Mouse (Mus musculus) ZHBTc4 (cell line): ENCODE measurements at regions not wholly inside any gene's neighbourhood (a gene's known extent, or its start where the extent isn't known, plus 50 kb on each side); places are given as distances from the start of the nearest gene placed in this dataset.

Source experiments
- DNase-seq: peaks from one replicate; pipeline ENCODE4 v3.0.0-alpha.2; 2011; ENCODE audit warnings: low read depth, low spot score

DNA sequence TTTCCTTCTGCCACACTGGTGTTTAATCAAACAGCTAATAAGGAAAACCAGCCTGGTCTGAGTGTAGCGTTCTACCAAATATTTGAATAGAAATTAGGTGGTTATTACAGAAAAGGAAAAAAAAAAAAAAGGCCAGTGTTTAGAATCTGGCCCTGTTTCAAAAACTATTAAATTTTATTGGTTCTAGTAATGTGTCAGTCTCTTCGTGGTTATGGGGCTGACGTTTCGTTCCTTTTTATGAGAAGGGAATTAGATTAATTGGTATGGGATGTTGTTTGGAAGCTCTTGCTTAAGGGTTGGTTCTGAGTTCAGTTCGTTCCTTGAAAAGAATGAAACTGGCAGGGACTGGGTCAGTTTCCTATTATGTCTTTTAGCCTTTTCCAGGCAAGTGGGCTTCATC is 241.5 kb upstream of the Mmadhc start:
- no peak for DNase-seq

DNA sequence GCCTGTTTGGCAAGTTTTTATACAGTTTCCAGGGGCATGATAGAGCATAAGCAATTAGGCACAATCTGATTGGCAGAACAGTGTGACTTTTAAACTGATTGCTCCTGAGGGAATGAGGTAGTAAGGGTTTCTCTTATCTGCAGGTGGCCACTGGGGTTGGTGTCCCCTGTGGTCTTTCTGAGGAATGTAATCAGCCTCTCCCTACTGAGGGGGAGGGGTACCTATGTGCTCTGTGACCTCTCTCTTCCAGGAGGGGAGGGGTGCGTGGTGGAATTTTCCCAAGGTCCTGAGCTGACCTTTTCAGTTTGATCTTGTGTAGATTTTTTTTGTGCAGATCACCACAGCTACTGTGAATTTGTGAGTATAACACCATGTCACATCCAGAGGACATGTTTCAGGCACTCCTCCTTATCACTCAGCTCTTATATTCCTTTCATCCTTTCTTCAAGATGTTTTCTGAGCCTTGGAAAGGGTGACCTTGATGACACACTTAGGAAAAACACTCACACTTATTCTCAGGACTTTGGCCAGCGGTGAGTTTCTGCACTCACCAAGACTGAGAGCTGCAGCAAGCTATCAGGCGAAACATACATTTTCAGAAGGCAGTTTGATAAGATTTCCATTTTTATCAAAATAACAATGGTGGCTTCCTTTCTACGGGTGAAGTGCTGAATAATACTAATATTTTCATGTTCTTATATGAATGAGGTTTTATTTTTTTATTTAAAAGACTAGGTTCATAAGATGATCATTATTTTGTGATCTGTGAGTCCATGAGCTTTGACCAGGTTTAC is 238.7 kb upstream of the Mmadhc start:
- DNase-seq, result peak; percentile 25

DNA sequence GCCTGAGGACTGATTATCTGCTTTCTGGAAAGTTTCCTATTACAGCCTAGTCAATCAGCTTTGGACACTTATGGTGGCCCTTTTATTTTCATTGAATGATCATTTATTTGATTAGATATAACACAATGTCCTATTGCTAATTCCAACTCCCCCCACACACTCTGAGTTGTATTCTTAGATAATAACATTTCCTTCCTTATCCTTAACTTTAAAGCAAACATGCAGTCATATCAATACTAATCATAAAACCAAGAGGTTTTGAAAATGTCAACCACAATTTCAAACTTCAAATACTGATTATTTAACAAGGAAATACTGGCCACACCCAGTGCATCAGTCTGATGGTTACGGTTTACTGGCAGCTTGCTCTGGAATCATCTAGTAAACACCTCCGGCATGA is 237.1 kb upstream of the Mmadhc start:
- DNase-seq, result no peak

DNA sequence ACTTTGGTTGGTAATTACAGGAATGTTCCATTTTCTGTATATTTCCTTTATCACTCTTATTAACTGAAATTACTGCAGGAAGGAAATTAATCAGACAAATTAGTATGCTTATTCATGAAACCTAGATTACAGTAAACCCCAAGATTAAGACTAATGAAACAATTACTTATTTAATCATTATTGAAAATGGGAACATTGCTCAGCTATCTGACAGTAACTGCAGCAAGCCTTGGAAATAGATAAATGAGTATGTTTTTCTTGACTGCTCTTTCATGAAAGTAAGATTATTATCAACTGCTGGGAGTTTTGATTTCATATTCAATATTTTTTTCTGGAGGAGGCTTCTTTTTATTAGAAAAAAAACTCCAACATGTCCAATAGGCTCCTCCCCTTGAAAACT is 230.8 kb upstream of the Mmadhc start:
- DNase-seq, result no peak

DNA sequence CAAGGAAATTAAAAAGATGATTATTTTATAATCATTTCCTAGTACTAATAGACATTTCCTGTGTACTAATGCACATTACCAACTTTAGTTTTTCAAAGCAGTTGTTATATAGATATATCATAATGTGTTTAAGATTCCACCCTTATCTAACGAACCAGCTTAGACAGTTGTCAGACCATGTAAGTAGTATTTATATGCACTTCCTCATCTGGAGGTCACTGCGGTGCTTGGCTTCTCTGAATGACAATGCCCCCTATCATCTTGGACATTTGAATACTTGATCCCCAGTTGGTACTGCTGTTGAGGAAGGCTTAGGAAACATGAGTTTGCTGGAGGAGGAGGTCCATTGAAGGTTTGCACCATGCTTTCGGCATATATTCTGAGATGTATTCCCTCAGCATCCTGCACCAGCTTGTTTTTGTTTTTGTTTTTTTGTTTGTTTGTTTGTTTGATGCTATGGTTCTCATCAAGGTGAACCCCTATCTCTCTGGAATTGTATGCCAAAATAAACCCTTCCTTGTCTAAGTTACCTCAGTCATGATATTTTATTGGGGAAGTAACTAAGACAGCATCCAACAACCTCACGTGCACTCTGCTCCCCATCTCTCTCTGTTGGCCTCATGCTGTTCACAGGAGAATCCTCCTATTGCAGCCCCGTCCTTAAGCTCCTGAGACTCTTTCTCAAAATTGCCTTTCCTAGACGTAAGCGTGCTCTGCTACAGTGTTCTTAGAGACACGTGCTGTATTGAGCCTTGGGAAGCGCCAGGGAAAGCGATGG is 228.4 kb upstream of the Mmadhc start:
- DNase-seq, result peak; percentile 63

DNA sequence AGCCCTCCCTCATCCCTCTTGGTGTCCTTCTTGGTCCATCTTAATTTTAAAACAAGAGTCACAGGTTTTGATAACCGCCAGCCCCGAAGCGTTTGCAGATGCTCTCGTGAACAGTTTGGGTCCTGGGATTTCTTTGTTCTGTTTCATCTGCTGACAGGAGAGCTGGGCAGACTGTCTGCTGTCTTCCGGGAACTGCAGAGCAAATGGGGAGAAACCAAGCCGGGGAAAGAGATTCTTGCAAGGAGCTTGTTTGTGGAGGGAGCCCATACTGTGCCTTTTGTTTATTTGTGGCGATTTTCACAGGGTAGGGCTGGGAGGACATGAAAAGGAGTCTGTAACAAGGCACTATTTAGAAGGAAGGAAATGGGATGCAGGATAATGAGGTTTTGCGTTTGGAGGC is 223.6 kb upstream of the Mmadhc start:
- DNase-seq, result no peak

DNA sequence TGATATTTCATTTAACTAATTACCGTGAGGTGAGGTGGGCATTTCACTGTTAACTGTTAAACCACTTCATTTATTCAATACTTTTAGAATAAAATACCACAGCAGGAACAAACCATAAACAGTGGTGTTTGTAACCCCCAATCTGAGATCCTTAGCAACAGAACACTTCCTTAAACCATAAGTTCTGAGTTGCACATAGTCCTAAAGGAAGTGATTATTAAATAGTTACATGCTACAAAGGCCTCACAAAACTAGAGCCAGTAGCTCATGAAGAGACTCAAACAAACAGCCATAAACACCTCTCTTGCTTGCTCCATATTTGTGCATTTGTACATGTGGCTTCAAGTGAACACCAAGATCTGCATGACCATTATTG is 222.5 kb upstream of the Mmadhc start:
- no peak for DNase-seq

DNA sequence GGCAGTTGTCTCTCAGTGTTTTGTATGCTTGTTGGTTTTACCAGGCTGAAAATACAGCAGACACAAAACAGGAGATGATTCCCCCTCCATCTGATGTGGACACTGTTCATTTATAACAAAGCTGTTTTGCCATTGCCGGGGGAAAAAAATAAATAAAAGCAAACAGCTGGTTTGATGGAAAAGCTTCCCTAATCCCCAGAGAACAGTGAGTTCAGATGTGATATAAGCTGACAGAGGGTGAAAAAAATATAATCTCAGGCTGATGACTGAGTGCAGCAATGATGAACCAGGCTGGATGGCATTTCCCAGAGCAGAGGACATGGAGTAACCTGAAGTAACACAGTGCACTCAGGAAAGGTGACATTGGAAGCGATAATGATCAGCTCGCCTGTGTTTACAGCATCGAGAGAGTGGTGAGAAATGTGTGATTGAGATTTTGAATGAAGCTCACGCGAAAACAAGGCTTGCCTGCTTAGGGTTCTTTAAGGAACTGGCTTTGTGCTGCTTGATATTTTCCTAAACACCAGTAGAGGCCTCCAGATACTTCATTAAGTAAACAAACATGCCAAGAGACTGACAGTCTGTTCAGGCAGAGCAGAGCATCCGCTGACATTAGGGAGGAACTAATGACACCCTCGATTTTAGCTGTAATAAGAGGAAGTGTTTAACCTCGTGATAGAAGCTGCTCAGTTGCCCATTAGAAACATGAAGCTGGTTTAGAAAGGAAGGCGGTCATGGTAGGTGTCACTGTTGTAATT is 221.9 kb upstream of the Mmadhc start:
- no peak for DNase-seq

DNA sequence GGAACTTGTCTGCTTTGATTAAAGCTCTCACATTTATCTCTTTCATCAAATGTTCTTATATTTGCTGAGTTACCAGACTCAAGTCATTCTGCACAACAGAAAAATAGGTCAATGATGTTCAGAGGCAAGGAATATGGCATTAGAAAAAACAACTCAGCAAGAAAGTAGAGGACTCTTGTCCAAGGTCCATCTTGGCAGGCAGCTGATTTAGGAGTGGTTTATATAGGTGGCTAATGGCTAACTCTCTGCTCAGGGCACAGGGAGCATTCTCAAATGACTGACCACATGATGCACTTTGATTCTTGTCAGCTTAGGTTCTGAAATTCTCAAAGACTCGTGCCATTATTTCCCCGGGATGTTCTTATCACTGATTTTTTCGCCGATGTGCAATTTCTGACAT is 216.7 kb upstream of the Mmadhc start:
- DNase-seq, result no peak

DNA sequence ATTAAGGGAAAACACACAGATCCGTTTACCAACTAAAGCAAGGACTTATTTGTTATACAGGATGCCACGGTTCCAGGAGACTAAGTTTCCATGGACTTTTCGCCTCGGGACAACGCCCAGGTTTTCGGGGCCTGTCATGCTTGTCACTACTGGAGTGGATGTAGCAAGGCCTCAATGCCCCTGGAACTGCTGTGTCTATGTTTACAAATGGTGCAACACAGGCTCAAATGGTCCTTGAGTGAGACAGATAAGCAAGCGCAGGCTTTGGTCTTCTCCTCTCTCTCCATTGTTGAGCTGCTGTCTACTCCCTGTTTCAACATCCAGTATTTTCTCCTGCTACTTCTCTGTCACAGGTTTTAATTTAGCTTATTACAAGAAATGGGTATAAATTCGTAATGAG is 202.1 kb upstream of the Mmadhc start:
- DNase-seq, result peak; percentile 26

DNA sequence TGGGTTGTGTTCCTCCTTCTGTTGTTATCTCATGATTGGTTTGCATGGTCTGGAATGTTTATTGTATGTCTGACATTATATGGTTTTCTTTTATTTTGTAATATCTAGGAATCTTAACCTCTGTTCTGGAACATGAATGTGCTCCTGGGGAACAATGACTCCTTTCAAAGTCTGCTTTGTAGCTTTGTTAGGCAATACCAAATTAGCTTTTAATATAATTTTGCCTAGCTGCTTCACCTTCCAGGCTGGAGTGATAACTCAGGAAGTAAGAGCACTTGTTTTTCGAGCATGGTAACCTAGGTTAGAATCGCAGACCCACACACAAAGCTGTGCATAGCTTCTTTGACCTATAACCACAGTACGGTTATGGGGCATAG is 199.4 kb upstream of the Mmadhc start:
- no peak for DNase-seq

DNA sequence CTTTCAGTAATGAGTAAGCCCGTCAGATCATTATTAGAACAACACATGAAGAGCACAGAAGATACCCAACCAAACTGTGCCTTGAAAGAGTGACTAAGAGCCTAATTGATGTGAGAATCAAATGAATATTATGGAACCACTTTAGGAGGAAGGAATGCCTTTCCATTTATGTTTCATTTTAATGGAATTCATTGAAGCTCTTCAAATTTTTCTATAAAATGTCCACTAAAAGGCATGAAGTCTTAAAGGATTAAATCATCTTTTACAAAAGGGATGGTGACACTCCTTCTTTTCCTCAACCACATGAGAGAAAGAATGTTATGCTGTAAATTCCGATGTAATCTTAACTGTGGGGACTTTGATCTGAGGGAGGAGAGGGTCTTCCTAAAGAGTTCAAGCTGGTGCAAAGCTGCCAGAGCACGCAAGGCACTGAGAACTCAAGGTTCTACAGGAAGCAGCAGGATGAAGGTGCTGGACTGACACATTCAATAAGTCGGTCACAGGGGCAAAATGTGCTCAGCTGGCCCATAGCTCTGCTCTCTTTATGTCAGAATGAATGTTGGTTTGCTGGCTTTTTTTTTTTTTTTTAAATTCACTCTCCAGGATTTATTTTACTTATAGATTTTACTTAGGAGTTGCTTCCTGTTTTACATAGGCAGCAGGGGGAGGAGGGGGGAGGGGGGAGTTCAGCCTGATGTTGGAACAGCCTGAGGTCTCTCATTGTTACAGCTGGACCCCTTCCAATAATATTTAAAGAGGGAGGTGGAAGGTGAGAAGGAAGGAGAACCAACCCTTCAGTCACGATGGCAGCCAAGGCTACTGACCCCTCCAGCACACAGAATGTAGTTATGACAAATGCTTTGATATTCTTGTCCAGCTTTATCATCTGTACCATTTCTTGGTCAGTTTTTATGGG is 198.8 kb upstream of the Mmadhc start:
- no peak for DNase-seq

DNA sequence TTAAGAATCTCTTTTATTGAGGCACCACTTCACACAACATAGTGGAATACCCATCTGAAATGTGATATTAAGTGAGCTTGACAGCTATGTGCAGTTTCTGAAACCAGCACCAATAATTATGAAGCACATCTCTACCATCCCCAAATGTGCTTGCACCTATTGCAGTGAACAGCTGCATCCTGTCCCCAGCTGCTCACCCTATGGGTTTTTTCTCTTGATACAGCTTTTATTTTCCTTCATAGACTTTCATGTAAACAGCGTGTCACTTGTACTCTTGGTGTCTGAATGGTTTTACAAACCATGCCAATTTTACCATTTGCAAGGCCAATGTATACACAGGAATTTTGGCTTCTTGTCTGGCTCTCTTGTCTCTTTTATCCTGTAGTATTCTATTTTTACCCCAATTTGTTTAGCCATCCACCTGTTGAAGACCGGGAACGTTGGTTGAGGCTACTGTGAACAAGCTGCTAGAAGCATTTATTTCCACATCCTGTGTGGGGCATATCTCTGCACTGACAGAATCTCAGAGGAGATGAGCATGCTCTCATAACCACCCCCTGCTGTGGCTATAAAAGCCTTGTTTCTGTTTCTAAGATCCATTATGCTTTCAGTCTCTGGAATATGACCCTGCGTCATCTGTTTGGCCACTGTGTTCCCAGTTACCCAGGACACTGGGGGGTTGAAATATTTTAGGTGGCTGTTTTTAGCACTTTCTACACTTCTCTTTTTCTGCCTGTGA is 197.2 kb upstream of the Mmadhc start:
- DNase-seq, result no peak

DNA sequence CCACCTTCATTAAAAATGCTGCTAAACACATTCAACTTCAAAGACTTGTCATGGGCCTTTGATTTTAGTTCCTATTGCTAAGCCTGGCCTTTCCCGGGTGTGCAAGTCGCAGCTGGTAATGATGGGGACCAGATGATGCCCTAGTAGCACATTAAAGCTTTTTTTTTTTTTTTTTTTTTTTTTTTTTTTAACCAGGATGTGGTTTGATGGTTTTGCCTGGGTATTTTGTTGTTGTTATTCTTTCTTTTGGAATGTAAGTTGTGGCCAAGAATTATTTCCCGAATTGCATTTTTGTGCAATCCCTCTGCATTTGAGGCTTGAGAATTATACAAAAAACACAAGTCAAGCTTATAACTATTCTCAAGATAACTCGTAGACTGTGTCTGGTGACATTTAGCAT is 167.2 kb upstream of the Mmadhc start:
- no peak for DNase-seq

DNA sequence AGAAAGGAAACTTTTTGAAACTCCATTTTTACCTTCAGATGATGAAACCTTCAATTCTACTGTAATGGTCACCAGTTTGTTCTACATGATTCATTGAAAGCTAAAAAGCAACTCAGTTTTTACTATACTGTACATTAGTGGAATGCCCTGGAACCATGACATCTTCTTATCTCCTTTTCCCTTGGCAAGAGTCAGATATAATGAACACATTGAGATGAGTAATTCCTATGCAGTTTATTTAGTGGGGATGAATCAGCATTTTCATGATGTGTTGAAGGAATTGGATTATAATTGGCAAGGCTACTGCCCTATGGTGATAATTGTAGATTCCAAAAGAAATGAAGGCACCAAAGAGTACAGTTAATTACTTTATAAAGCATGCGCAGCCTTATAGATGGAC is 165.8 kb upstream of the Mmadhc start:
- DNase-seq, result no peak

DNA sequence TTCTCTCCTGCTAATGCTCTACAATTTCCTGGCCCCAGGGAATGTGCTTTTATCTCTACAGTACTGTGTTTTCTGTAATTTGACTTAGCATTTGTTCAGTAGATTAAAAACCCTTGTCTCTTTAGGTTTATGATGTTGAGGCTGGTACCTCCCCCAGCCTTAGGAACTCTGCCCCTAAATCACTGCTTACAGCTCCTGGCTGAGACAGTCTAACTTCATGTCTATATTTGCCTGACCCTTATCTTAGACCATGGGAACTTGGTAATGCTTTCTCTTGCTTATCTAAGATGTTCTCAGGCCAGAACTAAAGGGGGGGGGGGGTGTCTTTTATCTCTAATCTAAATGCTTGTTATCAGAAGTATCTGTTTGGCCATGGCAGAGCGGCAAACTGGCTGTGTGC is 160.1 kb upstream of the Mmadhc start:
- no peak for DNase-seq

DNA sequence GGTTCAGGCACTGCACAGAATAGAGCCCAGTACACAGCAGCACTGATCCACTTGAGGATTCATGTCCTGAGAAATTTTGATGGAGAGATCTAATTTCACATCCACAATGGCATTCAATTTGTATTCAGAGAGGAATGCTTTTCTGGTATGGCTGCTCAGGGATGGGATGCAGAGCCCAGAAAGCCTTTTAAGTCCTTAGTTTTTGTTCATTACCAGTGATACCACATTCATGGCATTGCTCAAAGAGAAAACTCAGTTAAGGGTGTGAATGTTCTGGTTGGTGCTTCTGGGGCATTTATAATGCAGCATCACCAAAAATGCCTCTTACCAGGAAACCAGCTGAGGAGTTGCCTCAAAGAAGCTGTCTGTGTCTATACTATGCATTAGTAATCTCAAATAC is 151.5 kb upstream of the Mmadhc start:
- no peak for DNase-seq

DNA sequence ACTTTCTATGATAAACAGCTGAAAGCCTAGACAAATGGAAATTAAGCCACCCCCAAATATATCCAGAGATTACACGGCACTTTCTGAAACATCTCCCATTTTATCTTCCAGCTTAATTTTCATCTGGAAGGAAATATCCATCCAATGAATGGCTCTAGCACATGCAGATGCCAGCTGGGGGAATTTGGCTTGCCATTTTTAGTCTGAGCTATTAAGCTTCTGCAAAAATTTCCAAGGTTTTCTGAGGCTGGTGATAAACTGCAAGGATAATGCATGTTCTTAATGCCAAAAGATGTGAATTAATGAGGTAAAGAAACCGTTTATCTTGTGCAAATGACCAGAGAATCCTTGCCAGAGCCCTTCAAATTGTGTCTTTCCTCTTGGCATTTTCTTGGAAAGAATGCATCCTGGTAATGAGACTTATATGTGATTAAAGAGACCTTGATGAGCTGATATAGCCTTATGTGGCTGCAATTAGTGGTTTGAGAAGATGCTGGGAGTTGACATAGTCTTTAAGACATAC is 149.4 kb upstream of the Mmadhc start:
- no peak for DNase-seq

DNA sequence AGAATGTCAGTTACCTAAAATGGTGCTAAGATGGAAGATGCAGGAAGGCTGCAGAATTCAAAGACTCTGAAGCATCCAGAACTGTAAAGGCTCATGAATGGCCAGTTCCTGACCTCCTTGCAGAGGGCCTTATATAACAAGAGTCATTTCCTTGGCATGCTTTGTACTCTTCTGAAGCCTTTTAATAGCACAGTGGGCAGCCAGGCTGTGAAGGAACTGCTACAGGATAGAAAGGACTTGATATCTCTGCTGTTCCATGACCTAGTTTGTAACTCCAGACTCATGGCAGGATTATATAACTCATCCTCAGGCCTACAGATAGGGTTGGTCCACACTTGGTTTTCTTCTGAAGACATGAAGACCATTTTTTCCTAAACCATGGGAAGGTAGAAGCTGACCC is 143.7 kb upstream of the Mmadhc start:
- no peak for DNase-seq

DNA sequence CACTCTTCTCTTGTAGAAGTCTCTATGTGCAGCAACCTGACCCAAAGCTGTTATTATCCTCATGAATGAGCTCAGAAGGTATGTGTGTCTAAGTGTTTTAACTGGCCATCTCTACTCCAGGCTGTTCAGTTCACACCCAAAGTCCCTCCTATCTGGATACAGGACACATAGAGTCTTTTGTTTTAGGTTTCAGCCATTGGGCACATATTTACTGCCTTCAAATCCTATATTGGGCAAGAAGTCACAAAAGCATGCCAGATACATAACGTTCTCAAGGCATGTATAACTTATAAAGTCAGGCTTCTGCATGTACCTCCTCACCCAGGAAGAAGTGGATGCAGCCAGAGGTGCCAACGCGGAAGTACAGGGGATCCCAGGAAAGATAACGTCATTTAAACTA is 136.6 kb upstream of the Mmadhc start:
- no peak for DNase-seq

DNA sequence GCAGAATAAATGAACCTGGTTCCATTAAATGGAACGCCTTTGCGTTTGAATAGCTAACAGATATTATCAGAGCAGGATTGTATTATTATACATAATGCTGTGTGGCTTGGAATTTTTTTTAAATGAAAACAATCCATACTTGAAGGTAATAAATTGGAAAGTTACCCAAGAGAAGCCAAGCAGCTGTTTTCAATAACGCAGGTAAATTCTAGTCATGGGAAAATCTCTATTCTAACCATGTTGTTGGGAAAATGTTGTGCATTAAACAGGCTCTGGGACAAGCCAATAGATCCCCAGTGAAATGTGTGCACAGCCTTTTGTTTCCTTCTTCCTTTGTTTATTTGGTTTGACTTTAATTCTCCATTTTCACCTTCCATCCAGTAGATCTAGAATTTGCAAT is 128.6 kb upstream of the Mmadhc start:
- no peak for DNase-seq
